Mouse (Mus musculus) testis, postnatal 10 days (tissue): ENCODE measurements around the gene Mt2.
"Not testable (repeated sequence)": the region's sequence is repeated elsewhere in the genome, so short reads cannot be mapped to it uniquely, and the experiment has no call there.

Experiments used
- DNase-seq: peaks from one replicate; pipeline ENCODE4 v3.0.0; 2021; ENCODE audit warnings: low spot score

Mt2 gene

DNA sequence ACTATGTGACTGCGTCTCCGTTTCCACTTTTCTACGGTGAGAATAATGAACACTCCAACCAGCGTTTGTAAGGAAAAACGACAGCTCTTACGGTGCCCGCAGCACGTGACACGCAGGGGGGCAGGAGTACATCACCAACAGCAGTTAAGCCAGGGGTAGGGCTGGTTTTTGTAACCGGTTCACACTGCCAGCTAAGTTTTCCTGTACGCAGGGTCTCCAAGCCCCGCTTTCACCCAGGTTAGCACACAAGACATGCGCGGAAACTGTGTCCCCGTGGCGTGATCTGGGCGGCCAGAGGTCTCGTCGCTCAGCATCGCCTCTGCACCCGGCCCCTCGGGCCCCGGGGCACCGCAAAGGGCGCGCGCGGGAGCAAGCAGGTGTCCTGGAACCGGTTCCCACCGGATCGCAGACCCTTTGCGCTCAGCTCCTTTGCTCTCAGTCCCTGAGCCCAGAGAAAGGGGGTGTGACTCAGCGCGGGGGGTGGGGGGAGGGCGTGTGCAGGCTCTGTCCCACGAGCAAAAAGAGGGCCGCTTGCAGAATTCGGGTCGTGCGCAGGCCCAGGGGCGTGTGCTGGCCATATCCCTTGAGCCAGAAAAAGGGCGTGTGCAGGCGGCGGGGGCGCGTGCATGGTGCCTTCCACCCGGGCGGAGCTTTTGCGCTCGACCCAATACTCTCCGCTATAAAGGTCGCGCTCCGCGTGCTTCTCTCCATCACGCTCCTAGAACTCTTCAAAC, at the start of gene Mt2:
TSS of gene Mt2 (plus strand) at position 590 of the 734 bp plus-strand sequence.
- peak; percentile 85 for DNase-seq

DNA sequence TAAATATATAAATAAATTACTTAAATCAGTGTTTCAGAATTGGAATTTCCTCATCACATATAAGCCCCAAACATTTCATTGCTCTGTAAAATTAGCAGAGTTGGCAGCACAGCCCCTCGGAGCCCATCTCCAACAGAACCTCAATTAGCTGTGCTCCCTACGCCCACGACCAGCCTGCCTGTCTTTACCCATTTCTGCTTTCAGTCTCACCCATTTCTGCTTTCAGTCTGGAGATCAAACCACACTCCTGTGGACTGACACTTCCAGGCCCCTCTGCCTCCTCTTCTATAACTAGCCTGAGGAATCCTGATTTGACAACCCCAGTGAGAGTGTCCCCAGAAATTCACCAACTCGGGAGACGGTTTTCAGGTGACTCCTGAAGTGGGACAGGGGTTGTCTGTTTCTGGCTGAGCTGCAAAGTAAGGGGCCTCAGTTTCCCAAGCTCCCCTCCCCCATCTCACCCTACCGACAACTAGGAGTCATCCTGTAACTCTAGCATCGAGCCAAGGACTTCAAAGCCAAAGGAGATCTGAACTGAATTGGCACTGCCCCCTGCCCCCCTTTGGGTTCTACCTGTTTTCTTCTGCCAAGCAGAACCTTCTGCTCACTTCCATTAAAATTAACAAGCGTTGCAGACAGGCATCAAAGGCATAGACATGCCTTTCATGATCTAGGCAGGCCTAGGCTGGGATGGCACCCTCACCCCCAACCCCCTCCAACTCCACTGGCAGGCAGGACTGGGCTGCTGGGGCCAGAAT, 49.6 kb upstream of the Mt2 start:
- no peak for DNase-seq

DNA sequence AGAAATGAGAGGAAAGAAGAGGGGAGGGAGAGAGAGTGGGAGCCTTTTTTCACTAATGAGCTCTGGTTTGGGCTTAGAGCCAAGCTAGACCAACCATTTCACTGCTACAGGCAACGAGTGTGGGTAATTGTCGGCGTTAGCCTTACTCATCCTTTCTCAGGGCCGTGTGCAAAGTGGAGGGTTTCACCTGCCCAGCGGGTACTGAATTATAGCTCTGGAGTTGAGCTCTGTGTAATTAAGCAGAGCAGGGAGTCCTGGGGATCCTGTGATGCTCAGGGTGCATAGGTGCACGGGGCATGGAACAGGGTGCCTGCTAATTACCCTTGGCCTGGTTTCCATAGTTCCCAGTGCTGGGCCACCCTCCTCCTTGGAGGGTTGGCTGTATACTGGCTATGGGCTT, 44.8 kb upstream of the Mt2 start:
- DNase-seq, result no peak

DNA sequence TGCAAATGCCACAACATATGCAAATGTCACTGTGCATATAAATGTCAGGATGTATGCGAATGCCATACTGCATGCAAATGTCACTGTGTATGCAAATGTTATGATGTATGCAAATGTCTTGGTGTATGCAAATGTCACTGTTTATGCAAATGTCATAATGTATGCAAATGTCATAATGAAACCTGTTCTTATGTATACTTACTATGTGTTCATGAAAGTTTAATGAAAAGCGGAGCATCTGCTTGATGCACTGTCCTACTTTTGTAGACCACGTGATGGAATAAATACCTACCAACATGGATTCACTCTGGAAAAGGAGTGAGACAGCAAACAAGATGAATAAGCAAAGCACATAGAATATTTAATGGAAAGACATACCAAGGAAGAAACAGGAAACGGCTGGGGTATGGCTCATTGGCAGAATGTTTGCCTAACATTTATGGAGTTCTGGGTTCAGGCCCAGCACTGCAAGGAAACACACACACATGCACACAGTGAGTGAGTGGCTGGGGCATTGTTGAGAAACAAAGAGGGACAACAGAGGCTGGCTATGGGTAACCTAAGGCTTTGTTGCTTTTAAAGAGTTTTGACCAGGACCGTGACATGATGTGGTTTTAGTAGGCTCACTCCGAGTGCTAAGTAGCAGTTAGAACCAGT, 43.2 kb upstream of the Mt2 start:
- DNase-seq, result no peak

DNA sequence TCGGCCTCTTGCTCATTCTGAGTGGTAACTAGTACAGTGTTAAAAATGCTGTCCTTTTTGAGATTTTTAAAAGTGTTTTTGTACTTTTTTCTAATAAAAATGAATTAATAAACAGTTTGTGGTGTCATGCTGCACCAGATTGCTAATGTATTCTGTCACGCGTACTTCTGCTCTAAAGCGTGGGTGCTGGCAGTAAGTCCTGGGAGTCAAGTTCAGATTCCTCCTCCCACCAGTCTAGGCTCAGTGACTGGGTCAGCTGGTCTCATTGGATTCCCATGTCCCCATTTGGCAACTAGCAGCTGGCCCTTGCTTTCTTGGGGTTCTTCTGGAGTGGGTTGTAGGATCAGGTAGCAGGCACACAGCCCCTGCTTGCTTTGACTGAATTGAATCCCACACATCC, 42.3 kb upstream of the Mt2 start:
- DNase-seq, result no peak

DNA sequence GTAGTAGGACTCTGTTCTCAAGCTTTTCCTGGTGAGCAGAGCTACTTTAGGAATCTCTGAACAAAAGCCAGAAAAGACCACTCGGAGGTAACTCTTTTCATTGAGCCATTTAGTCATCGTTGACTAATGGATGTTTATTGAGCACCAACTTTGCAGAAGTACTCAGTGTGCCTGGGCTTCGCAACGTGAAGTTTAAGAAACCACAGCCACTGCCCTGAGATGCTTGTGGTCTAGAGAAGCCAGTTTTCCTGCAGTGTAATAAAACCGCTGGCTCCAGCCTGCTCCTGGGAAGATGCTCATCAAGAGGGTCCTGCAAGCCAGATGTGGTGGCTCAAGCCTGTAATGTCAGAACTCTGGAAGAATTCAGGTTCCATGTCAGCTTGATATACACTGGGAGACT, 40.4 kb upstream of the Mt2 start:
- no peak for DNase-seq

DNA sequence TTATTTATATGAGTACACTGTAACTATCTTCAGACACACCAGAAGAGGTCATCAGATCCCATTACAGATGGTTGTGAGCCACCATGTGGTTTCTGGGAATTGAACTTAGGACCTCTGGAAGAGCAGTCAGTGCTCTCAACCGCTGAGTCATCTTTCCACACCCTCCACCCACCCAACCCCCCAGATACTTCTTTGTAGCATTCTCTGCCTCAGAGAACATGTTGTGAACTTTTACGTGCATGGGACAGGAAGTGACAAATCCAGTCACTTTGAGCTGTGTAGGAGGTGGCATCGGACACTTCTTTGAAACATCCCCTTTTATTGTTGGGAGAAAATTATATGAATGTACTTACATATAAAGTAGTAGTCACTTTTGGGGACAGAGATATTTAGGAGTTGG, 37.9 kb upstream of the Mt2 start:
- DNase-seq, result not testable (repeated sequence)

DNA sequence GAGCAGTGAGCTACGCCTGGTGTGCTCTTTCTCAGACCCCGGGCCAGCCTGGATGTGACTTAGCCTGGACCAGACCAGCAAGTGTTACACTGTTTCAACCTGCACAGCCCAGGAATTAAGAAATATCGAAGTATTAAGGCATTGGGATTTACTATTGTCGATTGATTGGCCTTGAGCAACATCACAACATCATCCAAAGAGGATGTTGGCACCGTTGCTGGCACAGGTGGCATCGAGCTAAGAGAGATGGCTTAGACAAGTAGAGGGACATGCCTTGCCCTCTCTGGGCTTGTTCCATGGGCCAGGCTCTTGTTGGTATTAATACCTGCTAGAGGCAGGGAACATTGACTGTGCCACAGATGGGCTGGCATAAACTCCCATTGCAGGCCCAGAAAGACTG, 36.9 kb upstream of the Mt2 start:
- no peak for DNase-seq

DNA sequence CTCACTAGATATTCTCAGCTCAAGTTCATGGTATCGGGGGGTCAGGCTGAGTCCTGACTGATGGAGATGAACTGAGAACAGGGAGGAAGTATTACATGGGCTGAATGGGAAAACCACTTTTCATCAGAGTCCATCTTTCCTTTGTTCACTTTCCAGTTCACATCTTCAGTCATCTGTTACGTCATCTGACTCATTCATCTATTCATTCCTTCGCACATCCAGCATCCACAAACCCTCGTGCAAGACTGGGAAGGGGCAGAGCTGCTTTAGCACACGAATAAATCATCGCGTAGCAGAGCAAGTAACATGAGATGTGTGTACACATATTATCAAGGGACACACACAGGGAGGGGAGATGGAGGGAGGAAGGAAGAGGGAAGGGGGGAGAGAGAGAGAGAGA, 36.3 kb upstream of the Mt2 start:
- no peak for DNase-seq

DNA sequence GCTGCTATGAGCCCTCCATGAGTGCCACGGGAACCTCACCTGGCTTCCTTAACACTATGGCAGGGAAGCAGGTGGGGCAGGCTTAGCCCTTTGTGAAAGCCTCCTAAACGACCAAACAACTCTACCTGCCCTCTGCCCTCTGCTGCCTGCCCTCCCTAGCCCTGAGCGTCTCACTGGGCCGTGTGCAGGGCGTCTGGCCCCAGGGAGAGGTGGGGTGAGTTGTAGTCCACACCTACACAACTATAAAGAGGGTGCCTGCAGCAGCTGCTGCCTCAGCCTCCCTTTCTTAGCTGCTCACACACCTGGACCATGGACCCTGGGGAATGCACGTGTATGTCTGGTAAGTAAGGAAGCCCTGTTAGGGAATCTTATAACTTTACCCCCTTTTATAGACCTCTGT, 35.5 kb upstream of the Mt2 start, which contains the start of gene Mt4:
TSS of gene Mt4 (plus strand) at position 265 of the 400 bp plus-strand sequence.
- no peak for DNase-seq

DNA sequence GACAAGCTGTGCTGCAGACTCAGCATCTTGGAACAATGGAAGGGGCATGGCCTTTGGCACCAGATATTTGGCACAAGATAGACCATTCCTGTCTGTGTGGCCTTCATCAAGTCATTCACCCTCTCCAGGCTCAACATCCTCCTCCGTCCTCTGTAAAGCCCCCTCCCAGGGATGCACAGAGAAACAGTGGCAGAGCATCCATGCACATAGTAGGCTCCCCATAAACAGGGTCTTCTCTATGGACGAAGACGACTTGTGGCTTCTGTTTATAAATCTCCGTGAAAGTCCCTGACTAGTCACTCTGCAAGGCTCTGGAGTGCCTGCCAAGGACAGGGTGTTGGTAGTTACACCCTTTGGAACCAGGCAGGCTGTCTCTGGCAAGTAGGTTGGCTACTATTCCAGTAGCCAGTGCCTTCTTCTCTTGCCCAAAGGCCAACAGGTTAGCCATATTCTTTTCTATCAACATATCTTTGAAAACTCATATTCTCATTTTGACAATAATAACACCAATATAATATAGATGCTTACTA, 32.1 kb upstream of the Mt2 start:
- no peak for DNase-seq

DNA sequence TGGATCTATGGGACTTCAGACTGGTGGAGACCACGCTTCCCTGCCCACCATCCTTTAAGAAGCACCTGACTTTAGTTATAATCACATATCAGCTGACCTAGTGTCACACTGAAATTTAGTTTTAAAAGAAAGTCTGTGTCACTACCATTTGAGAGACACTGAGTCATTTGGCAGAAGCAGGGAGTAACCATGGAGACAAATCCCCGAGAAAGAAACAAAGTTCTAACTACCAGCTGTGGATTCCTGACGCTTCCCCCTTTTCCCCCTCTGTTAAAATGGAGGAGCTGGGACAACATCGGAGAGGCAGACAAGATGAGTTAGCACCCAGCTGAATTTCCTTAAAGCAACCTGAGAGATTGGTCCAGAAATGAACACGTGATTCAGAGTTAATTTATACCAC, 24.2 kb upstream of the Mt2 start:
- no peak for DNase-seq

DNA sequence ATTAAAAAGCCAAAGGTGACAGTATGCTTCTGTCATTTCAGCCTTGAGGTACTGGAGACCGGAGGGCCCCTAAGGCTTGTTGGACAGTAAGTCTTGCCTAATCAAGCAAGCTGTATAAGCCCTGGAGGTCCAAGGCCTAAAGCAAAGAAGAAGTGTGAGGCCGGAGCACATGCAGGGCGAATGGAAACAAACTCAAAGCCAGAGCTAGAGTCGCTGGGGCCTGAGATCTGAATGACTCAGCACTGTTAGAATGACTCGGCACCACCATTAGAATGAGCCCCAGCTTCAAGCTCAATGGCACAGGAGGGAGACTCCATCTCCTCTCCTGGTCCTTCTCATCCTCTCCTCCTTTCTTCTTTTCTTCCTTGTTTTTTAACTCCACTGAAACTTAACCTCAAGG, 21.5 kb upstream of the Mt2 start:
- DNase-seq, result no peak

DNA sequence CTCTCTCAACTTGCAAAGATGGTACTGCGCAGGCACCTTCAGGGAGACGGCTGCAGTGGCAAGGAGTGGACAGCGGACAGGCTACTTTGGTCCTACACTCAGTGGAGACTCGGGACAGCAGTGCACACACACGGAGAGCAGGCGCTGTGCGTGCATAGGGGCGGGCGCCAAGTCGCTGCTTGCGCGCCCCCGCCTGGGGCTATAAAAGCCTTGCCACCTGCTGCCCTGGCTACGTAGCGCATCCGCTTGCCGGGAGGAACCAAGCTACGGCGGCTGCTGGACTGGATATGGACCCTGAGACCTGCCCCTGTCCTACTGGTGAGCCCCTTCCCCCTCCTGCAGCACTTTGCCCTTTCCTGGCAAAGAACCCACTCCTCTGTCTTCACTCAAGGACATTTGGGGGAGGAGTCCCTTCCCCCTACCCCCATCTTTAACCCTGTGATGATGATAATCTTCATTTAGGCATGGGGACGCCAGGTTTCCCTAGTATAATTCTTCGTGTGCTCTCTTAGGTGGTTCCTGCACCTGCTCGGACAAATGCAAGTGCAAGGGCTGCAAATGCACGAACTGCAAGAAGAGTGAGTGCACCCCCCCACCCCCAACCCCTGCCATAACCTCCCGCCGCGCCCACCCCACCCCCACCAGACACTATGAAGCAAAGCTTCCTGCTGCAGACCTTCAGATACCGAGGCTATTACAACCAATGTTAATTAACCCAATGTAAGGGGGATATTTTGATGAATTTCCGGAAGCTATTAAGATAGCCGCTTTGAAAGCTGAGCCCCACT, 19.8 kb upstream of the Mt2 start, which contains the start of gene Mt3:
TSS of gene Mt3 (plus strand) at position 95 of the 788 bp plus-strand sequence.
- peak; percentile 78 for DNase-seq

DNA sequence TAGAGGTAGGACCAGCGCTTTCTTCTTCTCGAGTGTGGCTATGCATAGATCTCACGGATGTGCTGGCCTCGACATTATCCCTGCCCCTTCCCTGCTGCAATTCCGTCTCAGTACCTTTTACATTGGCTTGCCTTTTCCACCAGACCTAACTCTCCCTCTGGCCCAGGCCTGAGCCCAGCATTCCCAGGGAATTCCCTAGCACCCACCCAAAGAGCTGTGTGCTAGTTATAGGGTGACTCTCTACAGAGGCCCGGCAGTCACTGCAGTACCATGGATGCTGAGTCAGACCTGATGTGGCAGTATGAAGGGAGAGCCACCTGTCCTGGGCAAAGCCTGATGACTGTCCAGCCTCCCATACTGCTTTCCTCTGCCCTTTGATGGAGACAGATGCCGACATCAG, 19.0 kb upstream of the Mt2 start:
- DNase-seq, result no peak

DNA sequence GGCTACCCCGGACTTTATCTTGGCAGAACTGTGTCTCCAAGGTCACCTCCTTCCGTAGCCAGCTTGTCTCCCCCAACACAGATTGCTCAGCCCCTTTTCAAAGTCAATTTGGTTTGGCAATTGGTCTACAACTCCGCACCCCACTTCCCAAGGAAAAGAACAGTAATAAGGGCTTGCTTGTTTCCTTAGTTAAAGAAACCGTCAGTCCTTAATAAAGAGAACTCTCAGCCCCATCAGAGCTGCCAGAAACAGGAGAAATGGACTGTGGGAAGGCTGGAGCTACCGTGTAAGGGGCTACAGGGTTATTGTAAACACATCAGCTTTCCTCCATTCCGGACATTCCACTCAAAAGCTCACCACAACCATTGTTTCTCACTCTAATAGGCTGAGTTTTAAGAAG, 17.9 kb upstream of the Mt2 start:
- no peak for DNase-seq

DNA sequence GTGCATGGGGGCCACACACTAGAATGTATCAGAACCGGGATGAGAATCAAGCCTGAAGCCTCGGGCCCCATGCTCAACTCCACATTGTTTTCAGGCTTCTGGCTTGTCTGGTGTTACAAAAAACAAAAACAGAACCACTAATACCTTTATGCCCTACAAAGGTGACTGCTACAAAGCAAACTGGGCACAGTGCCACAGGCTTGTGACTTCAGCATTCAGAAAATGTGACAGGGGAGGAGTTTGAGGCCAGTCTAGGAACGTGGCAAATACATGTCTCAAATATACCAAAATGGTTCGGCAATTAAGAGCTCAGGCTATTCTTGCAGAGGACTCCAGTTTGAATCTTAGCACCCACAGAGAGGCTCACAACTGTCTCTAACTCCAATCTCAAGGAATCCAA, 16.4 kb upstream of the Mt2 start:
- no peak for DNase-seq

DNA sequence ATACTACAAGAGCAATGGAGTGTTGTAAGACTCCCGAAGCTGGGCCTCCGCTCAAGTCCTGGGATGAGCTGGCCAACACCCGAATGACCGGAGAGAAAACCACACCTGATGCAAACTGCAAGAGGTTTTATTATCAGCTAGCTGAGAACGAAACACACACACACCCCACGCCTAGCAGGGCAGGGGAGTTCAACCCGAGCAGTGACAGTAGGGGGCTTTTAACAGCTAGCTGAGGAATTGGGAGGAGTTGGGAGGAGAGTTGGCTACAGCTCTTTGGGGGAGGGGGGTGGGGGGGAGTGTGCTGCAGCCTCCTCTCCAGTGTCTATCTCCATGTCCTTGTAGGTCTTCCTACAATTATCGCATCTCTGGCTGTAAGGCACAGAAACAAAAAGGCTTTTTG, 6.7 kb upstream of the Mt2 start:
- DNase-seq, result not testable (repeated sequence)

DNA sequence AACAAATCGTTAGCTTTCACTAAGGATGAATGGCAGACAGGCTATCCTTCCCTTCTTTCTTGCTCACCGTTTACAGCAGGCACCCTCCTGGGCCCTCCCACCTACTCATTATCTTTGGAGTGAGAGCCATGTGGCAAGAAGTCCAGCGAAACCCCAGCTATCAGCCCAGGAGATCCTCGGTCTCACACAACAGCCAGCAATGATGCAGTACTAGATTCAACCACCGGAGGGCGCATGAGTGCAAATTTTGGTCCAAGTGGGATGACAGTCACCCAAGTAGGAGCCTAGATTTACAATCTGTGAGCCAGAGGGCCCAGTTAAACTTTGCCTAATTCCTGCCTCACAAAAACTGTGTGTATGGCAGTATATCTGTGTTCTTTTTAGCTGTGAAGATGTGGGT, 5.2 kb upstream of the Mt2 start:
- DNase-seq, result peak; percentile 96

DNA sequence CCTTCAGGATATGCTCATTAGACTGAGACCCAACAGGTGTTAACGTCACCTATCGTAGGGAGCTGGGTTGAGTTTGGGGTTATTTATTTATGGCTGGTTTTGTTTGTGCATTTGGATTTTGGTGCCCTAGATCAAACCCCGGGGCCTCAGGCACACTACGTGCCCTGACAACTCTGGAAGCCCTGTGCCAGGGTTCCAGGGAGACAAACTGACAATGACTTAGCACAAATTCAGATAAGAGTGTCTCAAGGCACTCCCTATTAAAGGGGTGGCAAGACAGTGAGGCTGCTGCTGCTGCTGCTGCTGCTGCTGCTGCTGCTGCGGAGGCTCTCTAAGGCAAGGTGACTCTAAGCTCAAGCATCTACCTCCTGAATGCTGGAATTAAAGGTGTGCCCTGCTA, 2.9 kb upstream of the Mt2 start:
- DNase-seq, result no peak

DNA sequence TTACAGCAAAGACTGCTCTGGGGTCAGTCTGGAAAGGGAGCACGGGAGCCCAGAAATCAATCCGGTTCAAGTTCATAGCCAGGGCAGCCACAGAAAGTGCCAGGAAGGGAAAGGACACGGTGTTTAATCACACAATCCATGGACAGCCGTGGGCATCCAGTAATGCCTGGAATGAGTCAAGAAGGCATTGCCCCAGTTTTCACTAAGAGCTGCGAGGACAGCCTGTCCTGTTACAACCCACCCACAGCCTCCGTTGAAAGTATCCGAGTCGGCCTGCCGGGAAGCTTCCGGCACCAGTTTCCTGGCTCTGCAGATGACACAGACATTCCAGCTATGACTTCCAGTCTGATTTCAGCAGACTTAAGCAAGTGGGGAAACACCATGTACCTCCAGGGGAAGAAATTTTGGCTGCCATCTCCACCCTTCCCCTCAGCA, 1.1 kb upstream of the Mt2 start:
- DNase-seq, result no peak
